Mouse (Mus musculus): ENCODE data around the gene Hoxa5.

Gene Hoxa5

GRCm38 (mm10) chr6:52204050-52204752 is at the start of gene Hoxa5:
Hoxa5 (minus strand) TSS chr6:52204587.
- DNase-seq: peak; percentile 67

GRCm38 (mm10) chr6:52253511-52254500 is 49.4 kb upstream of the Hoxa5 start:
- no peak for DNase-seq

GRCm38 (mm10) chr6:52252775-52253376 is 48.5 kb upstream of the Hoxa5 start:
- DNase-seq: no peak

- DNase-seq: no peak
Observed at GRCm38 (mm10) chr6:52252016-52252774, 47.8 kb upstream of the Hoxa5 start.

GRCm38 (mm10) chr6:52251177-52251879 is 46.9 kb upstream of the Hoxa5 start:
- no peak for DNase-seq

DNA sequence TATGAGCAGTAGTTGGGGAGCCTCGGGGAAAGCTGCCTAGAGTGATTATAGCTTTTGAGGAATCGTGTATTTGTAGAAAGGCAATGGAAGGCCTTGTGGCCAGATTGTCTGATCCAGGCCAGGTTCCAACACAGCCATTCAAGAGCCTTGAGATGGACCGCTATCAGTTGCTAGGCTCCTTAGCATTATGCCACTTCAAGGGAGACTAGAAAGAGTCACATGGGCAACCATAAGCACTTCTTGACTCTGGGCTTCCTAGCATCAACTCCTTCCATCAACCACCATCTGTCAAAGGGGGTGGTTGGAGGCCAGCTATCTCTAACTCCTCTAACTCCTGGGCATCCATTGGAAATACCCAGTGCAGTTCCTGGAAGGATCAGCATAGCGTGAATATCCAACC is 45.4 kb upstream of the Hoxa5 start:
- DNase-seq: no peak

- DNase-seq: no peak
Observed at GRCm38 (mm10) chr6:52249415-52249738, 45.0 kb upstream of the Hoxa5 start.

- no peak for DNase-seq
Observed at GRCm38 (mm10) chr6:52248638-52249414, 44.4 kb upstream of the Hoxa5 start.

GRCm38 (mm10) chr6:52247766-52248637 is 43.6 kb upstream of the Hoxa5 start:
- DNase-seq: no peak

- no peak for DNase-seq
Observed at GRCm38 (mm10) chr6:52246916-52247315, 42.5 kb upstream of the Hoxa5 start.

DNA sequence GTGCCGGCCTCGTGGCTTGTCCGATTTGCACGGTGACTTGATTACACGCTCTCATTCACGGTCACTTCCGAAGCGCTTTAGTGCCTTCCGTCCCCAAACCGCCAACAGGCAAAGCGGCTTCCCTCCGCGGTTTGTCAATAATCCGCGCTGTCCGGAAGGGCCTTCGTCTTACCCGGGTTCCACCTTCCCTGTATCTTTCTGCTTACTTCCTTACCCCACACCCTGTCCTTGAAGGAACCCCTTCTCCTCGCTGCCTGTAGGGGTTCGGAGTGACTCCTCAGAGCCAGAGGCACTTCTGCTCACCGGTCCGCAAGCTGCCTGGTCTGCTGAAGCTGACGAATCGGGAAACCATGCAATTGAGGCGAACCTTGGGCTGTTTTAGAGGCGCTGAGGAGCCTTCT is 42.0 kb upstream of the Hoxa5 start:
- no peak for DNase-seq

GRCm38 (mm10) chr6:52245757-52246142 is 41.4 kb upstream of the Hoxa5 start, which contains the start of gene Hoxa11:
Hoxa11 (minus strand) TSS chr6:52245810.
- no peak for DNase-seq

DNA sequence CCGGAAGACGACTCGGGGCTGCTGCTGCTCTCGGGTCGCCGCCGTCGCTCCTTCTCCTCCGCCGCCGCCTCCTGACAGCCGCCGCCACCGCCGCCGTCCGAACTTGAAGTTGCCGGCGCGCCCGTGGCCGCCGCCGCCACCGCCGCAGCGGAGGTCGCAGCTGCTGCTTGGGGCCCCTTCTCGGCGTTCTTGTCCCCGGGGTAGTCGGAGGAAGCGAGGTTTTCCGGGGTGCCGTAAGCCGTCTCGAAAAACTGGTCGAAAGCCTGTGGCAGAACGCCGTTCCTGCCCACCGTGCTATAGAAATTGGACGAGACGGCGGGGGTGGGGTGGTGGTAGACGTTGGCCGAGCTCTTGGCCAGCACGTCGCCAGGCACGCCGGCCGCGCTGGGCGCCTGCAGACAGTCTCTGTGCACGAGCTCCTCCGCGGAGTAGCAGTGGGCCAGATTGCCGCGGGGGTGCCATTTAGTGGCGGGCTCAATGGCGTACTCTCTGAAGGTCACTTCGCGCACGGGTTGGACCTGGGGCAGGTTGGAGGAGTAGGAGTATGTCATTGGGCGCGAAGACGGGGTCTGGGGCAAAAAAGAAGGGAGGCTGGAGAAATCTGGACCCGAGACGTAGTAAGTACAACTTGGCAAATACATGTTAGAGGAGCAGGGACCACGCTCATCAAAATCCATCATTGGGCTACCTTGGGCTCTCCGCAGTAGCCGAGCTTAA is 40.8 kb upstream of the Hoxa5 start:
- no peak for DNase-seq

- no peak for DNase-seq
Observed at GRCm38 (mm10) chr6:52244471-52245039, 40.2 kb upstream of the Hoxa5 start.

DNA sequence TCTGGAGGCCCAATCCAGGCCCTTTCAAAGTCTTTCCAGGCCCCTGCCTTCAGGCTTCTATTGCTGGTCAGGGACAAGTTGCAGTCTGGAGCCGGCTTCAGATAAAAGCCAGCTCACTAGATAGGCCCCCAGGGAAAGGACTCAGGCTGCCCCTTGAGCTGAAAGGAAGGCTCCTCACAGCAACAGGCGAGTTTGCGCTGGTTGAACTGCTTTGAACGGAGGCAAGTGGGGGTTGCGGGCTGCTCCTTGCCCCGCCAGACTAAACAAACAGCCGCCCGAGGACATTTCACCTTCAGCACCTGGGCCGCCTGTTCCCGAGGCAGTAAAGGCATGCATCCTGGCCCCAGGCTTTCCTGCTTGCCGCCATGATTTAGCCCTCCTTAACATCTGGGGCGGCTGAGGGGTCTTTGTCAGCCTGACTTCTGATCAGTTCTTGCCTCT is 39.3 kb upstream of the Hoxa5 start:
- no peak for DNase-seq

DNA sequence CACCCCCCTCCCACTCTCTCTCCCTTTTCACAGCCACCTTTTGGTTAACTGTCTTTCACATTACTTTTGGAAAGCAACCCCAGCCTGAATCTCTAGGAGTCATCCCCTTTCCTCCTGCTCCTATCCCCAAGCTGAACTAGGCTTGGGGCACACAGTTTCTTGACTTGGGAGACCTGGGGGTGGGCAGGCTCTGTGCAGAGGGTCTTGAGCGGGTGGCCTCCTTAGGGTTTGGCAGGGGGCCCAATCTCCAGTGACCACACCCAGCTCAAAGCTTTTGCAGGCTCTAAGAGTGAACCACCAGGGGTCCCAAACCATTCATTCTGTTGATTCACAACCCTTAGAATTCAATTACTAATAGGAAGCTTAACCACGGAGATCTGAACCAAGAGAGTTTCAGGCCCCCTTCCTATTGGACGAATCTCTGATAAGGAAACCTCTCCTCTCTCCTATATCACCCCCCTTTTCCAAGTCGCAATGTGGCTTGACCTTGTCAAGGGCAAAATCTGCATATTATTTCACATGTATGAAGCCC is 38.5 kb upstream of the Hoxa5 start:
- no peak for DNase-seq

GRCm38 (mm10) chr6:52241001-52241621 is 36.7 kb upstream of the Hoxa5 start:
- DNase-seq: no peak

- DNase-seq: peak; percentile 74
Observed at GRCm38 (mm10) chr6:52240389-52241000, 36.1 kb upstream of the Hoxa5 start, which contains the start of gene Hoxa10. Hoxa10 (minus strand) TSS chr6:52240854.

All from liver (tissue).